Mouse (Mus musculus) testis, adult 10 weeks (tissue): ENCODE data around the gene Gna13. TPM values are rescaled to one million over a fixed set of nuclear protein-coding genes. Genes with fewer than 3 reads are reported as not detected.

Experiments
- polyA plus RNA-seq: library from polyadenylated mRNA; stranded (reverse); fragments of 350-450 nt; fragmentation: Illumina TruSeq; extraction: RNeasy Lipid Tissue Mini Kit (QIAGEN cat#74804); gene quantifications from one replicate; pipeline ENCODE4 v1.2.3, GENCODE M21; 2014; ENCODE audit warnings: low read depth, low replicate concordance

Gna13 gene
- polyA plus RNA-seq, result 27.5 TPM

GRCm38 (mm10) chr11:109362463-109363190, at the start of gene Gna13:
Gna13 (plus strand) TSS chr11:109362831.

GRCm38 (mm10) chr11:109413617-109414016, 51.0 kb downstream of the Gna13 start, which contains the start of gene 9930022D16Rik:
9930022D16Rik (plus strand) TSS chr11:109413917.

GRCm38 (mm10) chr11:109425392-109426271, 63.0 kb downstream of the Gna13 start, which contains the start of gene Amz2:
Amz2 (plus strand) TSS chr11:109425946.

Other genes with a start within 250 kb of the Gna13 start
- gene E030025P04Rik, start 218.5 kb upstream of the Gna13 start, polyA plus RNA-seq, result not detected
- gene Rgs9, start 64.7 kb upstream of the Gna13 start, polyA plus RNA-seq, result 0.60 TPM
- gene 9930022D16Rik, start 51.1 kb downstream of the Gna13 start, polyA plus RNA-seq, result not detected
- gene Amz2, start 63.1 kb downstream of the Gna13 start, polyA plus RNA-seq, result 370 TPM
- gene Arsg, start 110.5 kb downstream of the Gna13 start, polyA plus RNA-seq, result 2.4 TPM
- gene Slc16a6, start 110.8 kb downstream of the Gna13 start, polyA plus RNA-seq, result 4.4 TPM
- 25.1 TPM for gene Wipi1, start 249.1 kb downstream of the Gna13 start, polyA plus RNA-seq